Mouse (Mus musculus): Measurements from ENCODE around the gene Gpc4. TPM values are rescaled to one million over a fixed set of nuclear protein-coding genes. Genes with fewer than 3 reads are reported as not detected.

Gpc4 gene
- polyA plus RNA-seq (2015; fragmentation: Nextera tagmentation; extraction: Ambion mirVana): 47.3 and 48.2 TPM in 2 replicates

DNA sequence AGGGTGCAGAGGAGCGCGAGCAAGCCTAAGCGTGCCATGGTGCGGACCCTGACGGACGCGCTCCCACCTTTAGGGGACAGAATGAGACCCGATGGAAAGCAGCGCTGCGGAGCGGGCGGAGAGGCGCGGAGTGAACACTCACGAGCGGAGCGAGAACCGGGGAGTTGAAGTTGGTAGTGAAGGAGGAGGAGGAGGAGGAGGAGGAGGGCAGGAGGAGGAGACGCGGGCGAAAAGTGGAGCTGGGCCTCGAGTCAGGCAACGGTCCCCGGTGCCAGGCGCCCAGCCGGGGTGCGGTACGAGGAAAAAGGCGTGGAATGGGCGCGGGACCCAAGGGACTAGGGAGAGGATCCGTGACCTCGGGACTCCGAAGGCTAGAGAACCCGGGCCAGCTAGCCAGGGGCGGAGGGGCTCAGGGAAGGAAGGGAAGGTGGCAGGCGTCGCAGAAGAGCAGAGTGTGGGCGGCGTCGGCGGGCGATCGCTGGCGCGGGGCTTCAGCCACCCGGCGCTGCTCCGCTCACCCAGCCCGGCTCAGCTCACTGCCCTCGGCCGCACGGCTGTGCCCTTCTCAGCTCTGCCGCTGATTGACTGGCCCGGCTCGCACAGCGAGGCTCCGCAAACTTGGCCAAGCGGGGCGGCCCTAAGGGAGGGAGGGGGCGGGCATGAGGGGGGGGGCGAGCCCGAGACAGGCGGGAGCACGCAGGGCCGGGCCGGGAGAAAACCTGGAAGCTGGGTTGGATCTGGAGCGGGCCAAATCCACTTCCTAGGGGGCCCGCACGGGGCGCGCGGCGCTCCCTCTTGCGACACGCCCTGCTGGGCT lies at the start of gene Gpc4:
Gene Gpc4 (minus strand): TSS at position 515 of the 817 bp plus-strand sequence.
- peak; percentile 94 for ATAC-seq
- no peaks in the 10 kb centered on the region for H3K9me3 ChIP-seq (replicated peaks)
- 24% methylated on average over 52 of the region's 76 CpGs for WGBS
- peaks cover 13% of the 10 kb centered on the region; the same call in 1 of the 2 replicates for H3K4me1 ChIP-seq
- H3K9ac ChIP-seq: peak within 1 kb of the TSS; percentile 77
- peak within 1 kb of the TSS; percentile 59 for H3K4me3 ChIP-seq
- H3K27ac ChIP-seq: peak within 1 kb of the TSS; percentile 54
- no peaks in the 10 kb centered on the region for H3K36me3 ChIP-seq (ENCODE audit: poor library complexity, severe bottlenecking)
- H3K4me2 ChIP-seq: peak within 1 kb of the TSS; percentile 64
- no peaks in the 10 kb centered on the region for H3K27me3 ChIP-seq

DNA sequence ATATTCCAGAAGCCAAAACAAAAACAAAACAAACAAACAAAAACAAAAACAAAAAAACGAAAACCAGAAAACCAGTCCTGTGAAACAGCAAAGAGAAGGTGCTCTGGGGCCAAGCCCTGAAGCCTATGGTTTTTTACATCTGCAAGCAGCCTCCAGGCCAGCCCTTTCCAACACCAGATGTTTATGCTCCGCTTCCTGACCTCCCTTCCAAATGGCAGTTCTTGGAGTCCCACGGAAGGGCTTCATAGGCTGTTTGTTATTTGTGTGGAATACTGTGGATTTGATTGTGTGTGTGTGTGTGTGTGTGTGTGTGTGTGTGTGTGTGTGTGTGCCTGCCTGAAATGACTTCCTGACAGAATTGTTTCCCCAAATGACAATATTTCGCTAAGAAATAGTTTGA lies 47.8 kb upstream of the Gpc4 start:
- H3K4me3 ChIP-seq: no peak overlapping the region
- no peaks in the 10 kb centered on the region for H3K27me3 ChIP-seq
- H3K4me1 ChIP-seq: no peaks in the 10 kb centered on the region
- no peak overlapping the region for H3K4me2 ChIP-seq
- no peak for ATAC-seq
- H3K9me3 ChIP-seq (replicated peaks): no peaks in the 10 kb centered on the region
- no peaks in the 10 kb centered on the region for H3K36me3 ChIP-seq (ENCODE audit: poor library complexity, severe bottlenecking)
- no peak overlapping the region for H3K9ac ChIP-seq
- WGBS: 64% methylated on average over 4 of the region's 4 CpGs
- H3K27ac ChIP-seq: no peak overlapping the region

DNA sequence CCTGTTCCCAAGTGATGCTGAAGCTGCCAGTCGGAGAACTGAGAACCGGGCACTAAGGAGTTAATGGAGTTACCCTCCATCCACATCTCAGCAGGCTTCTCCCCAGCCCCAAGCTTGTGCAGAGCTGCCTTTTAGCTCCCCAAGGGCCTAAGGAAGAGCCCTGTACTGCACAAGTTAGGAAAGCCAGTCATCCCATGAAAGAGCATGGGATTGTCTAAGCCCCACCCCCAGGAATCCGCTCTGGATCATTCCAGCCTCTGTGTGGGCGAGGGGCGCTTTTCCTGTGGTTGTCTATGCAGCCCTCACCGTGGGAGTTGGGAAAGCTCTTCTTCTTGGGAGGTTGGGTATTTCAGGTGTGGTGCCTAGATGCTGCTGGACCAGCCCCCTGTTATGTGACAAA lies 34.8 kb upstream of the Gpc4 start:
- Histone ChIP-seq H3K36me3 (ENCODE audit: poor library complexity, severe bottlenecking) (no peaks in the 10 kb centered on the region), H3K4me2 (no peak overlapping the region), H3K9me3 (replicated peaks) (no peaks in the 10 kb centered on the region), H3K4me3 (no peak overlapping the region), H3K27me3 (no peaks in the 10 kb centered on the region), H3K4me1 (peaks cover 9% of the 10 kb centered on the region; the same call in 1 of the 2 replicates), H3K27ac (no peak overlapping the region), H3K9ac (no peak overlapping the region)
- ATAC-seq: no peak
- 17% methylated on average over 6 of the region's 6 CpGs for WGBS

DNA sequence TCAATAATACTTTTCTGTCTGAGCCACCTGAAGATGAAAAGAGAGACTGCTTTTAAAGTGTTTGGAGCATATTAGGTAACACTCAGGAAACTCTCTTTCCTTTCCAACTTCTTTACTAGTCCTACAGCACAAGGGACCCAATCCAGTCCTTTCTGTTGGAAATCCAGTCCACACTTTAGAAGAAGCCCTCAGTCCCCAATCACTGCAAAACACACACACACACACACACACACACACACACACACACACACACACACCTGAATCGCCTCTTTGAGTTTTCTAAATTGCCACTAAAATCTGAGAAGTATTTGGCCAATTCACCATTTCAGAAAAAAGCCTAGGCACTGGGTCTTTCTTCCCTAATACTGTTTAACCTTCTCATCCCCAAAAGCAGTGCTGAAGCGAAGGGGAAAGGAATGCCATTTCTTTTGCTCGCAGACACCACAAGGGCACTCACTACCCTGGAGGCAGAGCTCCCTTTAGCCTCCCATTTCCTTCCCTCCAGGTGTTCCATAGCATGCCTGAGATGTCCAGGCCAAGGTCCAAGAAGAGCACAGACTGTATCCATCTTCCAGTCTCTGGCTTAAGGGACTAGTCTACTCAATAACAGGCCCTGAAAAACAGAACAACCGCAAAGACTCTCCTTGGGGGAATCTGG lies 28.4 kb upstream of the Gpc4 start:
- Histone ChIP-seq H3K27me3 (no peaks in the 10 kb centered on the region), H3K4me1 (0 out of 2 replicates have a peak, but pooled peaks cover 4% of the 10 kb centered on the region), H3K4me3 (no peak overlapping the region), H3K27ac (no peak overlapping the region), H3K9me3 (replicated peaks) (no peaks in the 10 kb centered on the region), H3K36me3 (ENCODE audit: poor library complexity, severe bottlenecking) (no peaks in the 10 kb centered on the region), H3K9ac (no peak overlapping the region), H3K4me2 (0 out of 2 replicates have a peak overlapping the region, but pooled peaks have one; percentile 10)
- WGBS: 32% methylated on average over 4 of the region's 4 CpGs
- no peak for ATAC-seq

DNA sequence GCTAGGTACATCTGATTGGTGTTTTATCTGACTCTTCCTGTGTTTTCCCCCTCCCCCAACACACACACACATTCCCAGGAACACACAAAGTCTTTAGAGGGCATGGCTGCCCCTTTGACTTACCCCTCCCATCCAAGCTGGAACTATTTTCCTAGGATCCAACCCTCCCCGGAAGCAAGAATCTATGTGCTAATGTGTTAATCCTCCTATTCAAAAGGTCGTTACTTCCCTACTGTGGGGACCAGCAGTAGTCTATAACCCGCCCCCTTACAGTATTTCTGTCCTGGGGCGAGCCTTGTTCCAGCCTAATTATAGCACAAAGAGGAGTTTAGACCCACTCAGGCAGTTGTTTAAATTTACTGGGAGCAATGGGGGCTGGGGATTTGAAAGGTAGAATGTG lies 24.0 kb upstream of the Gpc4 start:
- Histone ChIP-seq H3K9me3 (replicated peaks) (no peaks in the 10 kb centered on the region), H3K9ac (no peak overlapping the region), H3K4me2 (no peak overlapping the region), H3K27ac (no peak overlapping the region), H3K4me1 (peaks cover 6% of the 10 kb centered on the region; the same call in 1 of the 2 replicates), H3K36me3 (ENCODE audit: poor library complexity, severe bottlenecking) (no peaks in the 10 kb centered on the region), H3K4me3 (no peak overlapping the region), H3K27me3 (no peaks in the 10 kb centered on the region; the same call in 1 of the 2 replicates)
- ATAC-seq: no peak; the same call in 1 of the 2 replicates
- 21% methylated on average over 4 of the region's 4 CpGs for WGBS

DNA sequence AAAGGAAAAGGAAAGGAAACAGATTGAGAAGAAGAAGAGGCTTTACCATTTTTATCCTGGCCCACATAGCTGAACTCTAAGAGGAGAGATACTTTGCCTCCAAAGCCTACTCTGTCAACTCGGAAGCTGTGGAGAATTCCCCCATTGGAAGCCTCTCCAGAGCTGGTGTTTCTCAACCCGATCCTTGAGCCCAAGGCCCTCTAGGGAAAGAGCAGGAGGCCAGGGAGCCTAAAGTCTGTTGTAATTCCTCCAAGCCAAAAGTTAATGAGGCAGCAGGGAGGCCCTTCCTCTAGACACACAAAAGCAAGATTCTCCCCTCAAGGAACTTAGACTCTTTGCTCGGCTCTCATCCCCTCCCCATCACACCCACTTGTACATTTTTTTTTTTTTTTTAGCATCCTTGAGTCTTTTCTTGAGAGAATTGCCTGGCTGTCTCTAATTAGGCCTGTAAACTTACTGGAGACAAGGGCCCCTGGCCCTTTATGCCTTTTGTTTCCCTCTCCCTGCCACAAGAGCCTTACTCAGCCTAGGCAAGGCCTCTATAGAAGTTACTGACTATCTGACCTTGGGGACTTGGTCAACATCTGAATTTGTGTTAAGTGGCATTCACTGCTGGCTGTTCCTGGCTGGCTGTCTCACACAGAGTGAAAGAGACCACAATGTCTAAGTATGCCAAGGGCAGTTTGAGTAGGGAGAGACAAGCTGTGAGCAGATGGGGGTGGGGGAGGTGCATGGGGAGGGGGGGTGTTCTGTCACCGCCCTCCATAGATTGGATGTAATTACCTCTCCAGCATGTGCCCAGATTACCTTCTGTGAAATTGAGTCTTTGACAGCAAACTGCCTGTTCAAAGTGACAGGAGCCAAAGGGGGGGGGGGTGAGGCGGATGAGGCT lies 18.7 kb upstream of the Gpc4 start:
- Histone ChIP-seq H3K9me3 (replicated peaks) (no peaks in the 10 kb centered on the region), H3K4me3 (no peak overlapping the region), H3K27ac (peak overlapping the region; percentile 61), H3K9ac (no peak overlapping the region), H3K36me3 (ENCODE audit: poor library complexity, severe bottlenecking) (no peaks in the 10 kb centered on the region), H3K4me2 (no peak overlapping the region), H3K4me1 (peaks cover 11% of the 10 kb centered on the region; the same call in 1 of the 2 replicates), H3K27me3 (no peaks in the 10 kb centered on the region; the same call in 1 of the 2 replicates)
- ATAC-seq: peak; percentile 90
- WGBS: 22% methylated on average over 5 of the region's 5 CpGs

DNA sequence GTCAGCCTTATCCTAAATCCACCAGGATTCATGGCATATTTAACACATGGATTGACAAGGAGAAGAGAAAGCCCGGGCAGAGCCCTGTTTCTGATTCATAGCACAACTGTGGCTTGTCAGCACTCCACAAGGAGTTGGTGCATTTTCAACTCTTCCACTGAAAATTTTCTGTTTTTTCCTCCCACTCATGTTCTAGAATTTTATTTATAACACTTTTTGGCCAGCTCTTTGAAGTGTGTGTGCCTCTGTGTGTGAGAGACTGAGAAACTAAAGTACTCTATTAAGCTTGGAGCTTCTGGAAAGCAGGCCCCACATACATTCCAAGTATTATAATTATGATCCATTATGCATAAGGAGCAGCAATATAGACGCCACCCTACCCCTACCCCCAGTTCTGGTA lies 16.3 kb upstream of the Gpc4 start:
- no peaks in the 10 kb centered on the region for H3K9me3 ChIP-seq (replicated peaks)
- no peak overlapping the region for H3K4me2 ChIP-seq
- no peaks in the 10 kb centered on the region for H3K27me3 ChIP-seq
- no peaks in the 10 kb centered on the region for H3K36me3 ChIP-seq (ENCODE audit: poor library complexity, severe bottlenecking)
- no peak overlapping the region for H3K9ac ChIP-seq
- no peak overlapping the region for H3K4me3 ChIP-seq
- peaks cover 8% of the 10 kb centered on the region; the same call in 1 of the 2 replicates for H3K4me1 ChIP-seq
- no peak overlapping the region for H3K27ac ChIP-seq
- WGBS: 66% methylated on average over 2 of the region's 2 CpGs
- ATAC-seq: no peak

DNA sequence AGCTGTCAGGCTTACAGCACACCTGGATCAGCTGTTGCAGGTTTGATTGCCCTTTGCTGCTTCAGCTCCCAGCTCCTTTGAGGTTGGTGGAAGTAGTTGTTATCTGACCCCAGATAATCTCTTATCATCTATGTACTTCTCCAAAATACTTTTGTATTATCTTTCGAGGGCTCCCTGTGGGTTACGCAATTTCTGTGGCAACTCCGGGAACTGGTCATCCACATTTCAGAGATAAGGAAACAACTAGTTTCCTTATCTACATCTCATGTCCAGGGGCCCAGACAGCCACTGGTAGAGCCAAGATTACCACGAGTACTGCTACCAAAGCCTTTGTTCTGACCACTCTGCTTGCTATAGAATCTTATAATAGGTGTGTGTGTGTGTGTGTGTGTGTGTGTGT lies 12.0 kb upstream of the Gpc4 start:
- no peak overlapping the region for H3K27ac ChIP-seq
- no peaks in the 10 kb centered on the region for H3K36me3 ChIP-seq (ENCODE audit: poor library complexity, severe bottlenecking)
- no peak overlapping the region for H3K4me2 ChIP-seq
- WGBS: 83% methylated on average over 4 of the region's 4 CpGs
- no peaks in the 10 kb centered on the region for H3K4me1 ChIP-seq
- H3K27me3 ChIP-seq: no peaks in the 10 kb centered on the region
- H3K9ac ChIP-seq: no peak overlapping the region
- no peak overlapping the region for H3K4me3 ChIP-seq
- no peak for ATAC-seq
- no peaks in the 10 kb centered on the region for H3K9me3 ChIP-seq (replicated peaks)

DNA sequence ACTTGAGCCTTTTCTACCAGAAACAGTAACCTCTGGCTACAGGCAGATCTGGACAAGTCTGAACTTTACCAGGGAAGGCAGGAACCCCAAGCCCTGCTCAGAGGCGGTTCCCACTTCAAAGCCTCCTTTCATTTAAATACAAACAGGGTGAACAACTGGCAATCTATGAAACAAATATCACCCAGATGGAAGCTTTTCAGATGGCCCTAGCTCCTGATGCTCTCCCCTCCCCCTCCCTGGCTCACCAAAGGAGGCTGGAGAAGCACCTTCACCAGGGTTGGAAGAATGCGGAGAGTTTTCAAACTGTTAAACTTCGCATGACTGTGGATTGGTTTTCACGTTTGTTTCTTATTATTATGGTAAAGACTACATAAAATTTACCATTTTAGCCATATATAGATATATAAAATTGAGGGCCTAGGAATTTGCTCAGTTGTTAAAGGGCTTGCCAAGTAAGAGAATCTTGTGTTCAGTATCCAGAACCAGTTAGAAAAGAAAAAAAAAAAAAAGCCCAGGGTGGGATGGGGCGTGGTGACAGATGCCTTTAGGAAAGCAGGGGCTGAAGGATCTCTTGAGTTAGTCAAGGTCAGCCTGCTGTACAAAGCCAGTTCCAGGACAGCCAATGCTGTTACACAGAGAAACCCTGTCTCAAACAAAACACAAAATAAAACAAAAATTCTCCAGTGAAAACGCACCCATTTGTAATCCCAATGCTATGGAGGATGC lies 2.6 kb upstream of the Gpc4 start:
- no peaks in the 10 kb centered on the region for H3K27me3 ChIP-seq
- 54% methylated on average over 6 of the region's 6 CpGs for WGBS
- H3K36me3 ChIP-seq (ENCODE audit: poor library complexity, severe bottlenecking): no peaks in the 10 kb centered on the region
- no peak overlapping the region for H3K9ac ChIP-seq
- no peak overlapping the region for H3K4me2 ChIP-seq
- H3K9me3 ChIP-seq (replicated peaks): no peaks in the 10 kb centered on the region
- no peak overlapping the region for H3K4me3 ChIP-seq
- no peak for ATAC-seq
- H3K27ac ChIP-seq: no peak overlapping the region
- H3K4me1 ChIP-seq: peaks cover 8% of the 10 kb centered on the region; the same call in 1 of the 2 replicates

DNA sequence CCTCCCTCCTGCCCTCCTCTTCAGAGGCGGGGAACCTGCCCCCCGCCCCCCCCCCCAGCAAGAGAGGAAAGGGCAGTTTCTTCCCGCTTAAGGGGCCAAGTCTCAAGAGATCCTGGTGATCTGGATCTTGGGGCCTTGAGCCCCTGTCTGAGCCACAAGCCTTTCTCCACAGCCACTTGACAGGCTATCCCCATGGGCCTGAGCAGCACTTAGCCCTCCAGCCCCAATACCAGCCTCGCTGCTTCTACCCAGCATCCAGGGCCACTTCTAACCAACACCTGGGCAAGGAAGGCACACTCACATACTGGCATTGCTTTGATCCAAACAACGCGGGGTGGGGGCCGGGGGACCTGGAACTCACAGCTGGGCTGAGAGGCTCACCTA lies 495 bp upstream of the Gpc4 start:
- ATAC-seq: peak; percentile 50; the same call in 1 of the 2 replicates
- Histone ChIP-seq H3K36me3 (ENCODE audit: poor library complexity, severe bottlenecking) (no peaks in the 10 kb centered on the region), H3K27me3 (no peaks in the 10 kb centered on the region), H3K27ac (no peak overlapping the region), H3K9me3 (replicated peaks) (no peaks in the 10 kb centered on the region), H3K9ac (no peak overlapping the region; the same call in 1 of the 2 replicates), H3K4me3 (peak overlapping the region; percentile 59), H3K4me2 (peak overlapping the region; percentile 64), H3K4me1 (peaks cover 13% of the 10 kb centered on the region; the same call in 1 of the 2 replicates)
- WGBS: 41% methylated on average over 5 of the region's 7 CpGs

DNA sequence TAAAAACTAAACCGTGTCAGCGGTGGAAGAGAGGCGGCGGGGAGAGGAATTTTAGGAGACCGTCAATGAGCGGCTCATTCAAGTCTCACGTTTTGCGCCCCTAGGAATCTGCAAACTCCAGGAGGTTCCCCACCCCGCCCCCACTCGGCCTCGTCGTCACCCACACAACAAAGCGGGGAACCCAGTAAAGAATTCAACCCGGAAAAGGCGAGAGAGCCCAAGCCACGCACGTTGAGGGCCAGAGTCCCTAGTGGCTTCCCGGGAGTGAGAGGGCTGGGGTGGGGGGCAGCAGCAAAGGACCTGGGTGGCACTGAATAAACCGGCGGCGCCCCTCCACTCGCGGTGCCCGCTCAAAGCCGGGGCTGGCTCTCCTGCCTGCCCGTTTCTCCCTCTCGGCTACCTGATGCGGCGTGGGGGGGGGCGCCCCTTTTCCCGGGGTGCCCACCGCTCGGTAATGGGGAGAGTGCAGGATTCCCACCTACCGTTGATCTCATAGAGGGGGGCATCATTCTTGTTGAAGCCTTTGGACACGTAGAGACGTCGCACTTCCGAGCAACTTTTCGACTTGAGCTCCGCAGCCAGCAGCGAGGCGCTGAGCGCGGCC lies 816 bp downstream of the Gpc4 start:
- Histone ChIP-seq H3K9ac (peak overlapping the region; percentile 77), H3K4me3 (peak overlapping the region; percentile 59), H3K27me3 (no peaks in the 10 kb centered on the region), H3K4me2 (peak overlapping the region; percentile 64), H3K27ac (peak overlapping the region; percentile 54), H3K4me1 (peaks cover 13% of the 10 kb centered on the region; the same call in 1 of the 2 replicates), H3K36me3 (ENCODE audit: poor library complexity, severe bottlenecking) (no peaks in the 10 kb centered on the region), H3K9me3 (replicated peaks) (no peaks in the 10 kb centered on the region)
- no peak for ATAC-seq
- WGBS: 21% methylated on average over 42 of the region's 44 CpGs

Data from forebrain, embryonic 13.5 days (tissue).